ENCODE assay signal across 9 mouse cellular contexts in the genomic region with DNA sequence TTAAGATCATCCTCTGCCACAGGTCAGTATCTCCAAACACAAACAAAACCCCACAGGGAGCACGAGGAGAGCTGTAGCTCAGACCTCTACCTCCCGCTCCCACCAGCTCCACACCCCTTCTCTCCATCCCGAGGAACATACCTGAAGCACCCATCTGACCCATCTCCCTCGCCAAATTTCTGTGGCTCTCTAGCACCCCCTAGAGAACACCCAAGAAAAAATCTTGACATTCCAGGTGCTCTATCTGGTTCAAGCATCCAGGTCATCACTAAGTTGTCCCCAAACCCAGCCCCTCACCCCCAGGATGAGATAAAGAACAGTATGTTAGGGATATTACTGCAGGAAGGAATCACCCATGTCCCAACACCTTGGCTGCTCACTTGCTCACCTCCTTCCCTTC. TPM values are rescaled to one million over a fixed set of nuclear protein-coding genes. Genes with fewer than 3 reads are reported as not detected.
A peak's percentile ranks its signal among the peaks of the same experiment; 100 is the strongest.
DNase-seq lines count a peak whose midpoint lies in the region; ATAC-seq lines count a peak whose summit lies in the region.
"Had no signal": no experiment of that assay in that cellular context is flagged by ENCODE, and none has a peak within 500 bp of the region (broad histone marks: within the 10 kb centered on the region; RNA-seq: fewer than 3 reads in every experiment).

No protein-coding gene starts in this region.

- H3K4me3 ChIP-seq in midbrain, embryonic 12.5 days = no peak overlapping the region
- no peak overlapping the region for H3K4me3 ChIP-seq in midbrain, embryonic 16.5 days (ENCODE audit: low read depth, low read length)

- H3K4me1 ChIP-seq in midbrain, embryonic 12.5 days = peaks cover 25% of the 10 kb centered on the region
- peaks cover 19% of the 10 kb centered on the region for H3K4me1 ChIP-seq in midbrain, embryonic 16.5 days (ENCODE audit: control insufficient read depth, insufficient read depth, low read length)

- H3K27me3 ChIP-seq in midbrain, embryonic 12.5 days = no peaks in the 10 kb centered on the region
- H3K27me3 ChIP-seq in midbrain, embryonic 16.5 days (ENCODE audit: control insufficient read depth, insufficient read depth, low read depth, low read length) = no peaks in the 10 kb centered on the region

- H3K4me2 ChIP-seq in midbrain, embryonic 12.5 days (replicated peaks) = no peak overlapping the region
- H3K4me2 ChIP-seq in midbrain, embryonic 16.5 days (ENCODE audit: low read length) = no peak overlapping the region

- peak; percentile 34 for DNase-seq in gastrocnemius, adult 18-20 months (ENCODE audit: low spot score)
- DNase-seq in gastrocnemius, postnatal 25 days = no peak
- peak; percentile 54 to 66 for DNase-seq in cerebellum, postnatal 10 days
- DNase-seq in thymus, postnatal 0 days (ENCODE audit: low spot score) = peak; percentile 45
- DNase-seq in MN1 (ENCODE audit: low spot score) = no peak
- DNase-seq in layer of hippocampus, adult 9-10 months (ENCODE audit: low spot score) = no peak

- ATAC-seq in midbrain, embryonic 12.5 days (ENCODE audit: low FRiP score, low read depth) = no peak
- no peak for ATAC-seq in midbrain, embryonic 16.5 days
- ATAC-seq: activated CD4-positive, CD25-positive, alpha-beta regulatory T cell, adult 4 months had no signal

- WGBS in midbrain, embryonic 12.5 days = 57% methylated on average over 4 of the region's 4 CpGs
- WGBS in midbrain, embryonic 16.5 days = 57% methylated on average over 4 of the region's 4 CpGs

- H3K9me3 ChIP-seq in midbrain, embryonic 12.5 days = no peaks in the 10 kb centered on the region
- no peaks in the 10 kb centered on the region for H3K9me3 ChIP-seq in midbrain, embryonic 16.5 days (replicated peaks; ENCODE audit: control insufficient read depth, low read length, poor library complexity, severe bottlenecking)

- H3K27ac ChIP-seq in midbrain, embryonic 12.5 days (replicated peaks) = no peak overlapping the region
- no peak overlapping the region for H3K27ac ChIP-seq in midbrain, embryonic 16.5 days (ENCODE audit: low read length)

- H3K36me3 ChIP-seq in midbrain, embryonic 12.5 days = peaks cover 59% of the 10 kb centered on the region
- H3K36me3 ChIP-seq in midbrain, embryonic 16.5 days (ENCODE audit: control insufficient read depth, insufficient read depth, low read length) = peaks cover 29% of the 10 kb centered on the region

- H3K9ac ChIP-seq in midbrain, embryonic 12.5 days (replicated peaks) = 0 out of 2 replicates have a peak overlapping the region, but pooled peaks have one; percentile 2
- H3K9ac ChIP-seq in midbrain, embryonic 16.5 days (ENCODE audit: low read depth, low read length) = no peak overlapping the region

RNA-seq across cellular contexts. Expression of gene Tomm40, which starts 2.0 kb away (rescaled TPM):
- total RNA-seq in gastrocnemius, adult 18-20 months (2021) = 10 to 100 TPM; 40.8 to 44.0 TPM
- total RNA-seq in gastrocnemius, postnatal 25 days (2021) = 10 to 100 TPM; 45.1 to 45.4 TPM
- polyA plus RNA-seq in midbrain, embryonic 12.5 days (2016; fragmentation: Nextera tagmentation; extraction: Ambion mirVana) = 148 and 152 TPM in 2 replicates
- polyA plus RNA-seq in midbrain, embryonic 16.5 days (2015; fragmentation: Nextera tagmentation; extraction: Ambion mirVana) = 113 and 118 TPM in 2 replicates
- polyA plus RNA-seq in thymus, postnatal 0 days (2015; fragmentation: Nextera tagmentation; extraction: Ambion mirVana) = 132 and 140 TPM in 2 replicates

RNA-seq across cellular contexts. Expression of gene Apoe, which starts 14.2 kb away (rescaled TPM):
- 10 to 100 TPM; 59.5 to 87.1 TPM for total RNA-seq in gastrocnemius, adult 18-20 months (2021)
- 100 to 1,000 TPM in 1 of 2 experiments, 10 to 100 TPM in 1; 53.5 to 108 TPM for total RNA-seq in gastrocnemius, postnatal 25 days (2021)
- 203 and 260 TPM in 2 replicates for polyA plus RNA-seq in midbrain, embryonic 12.5 days (2016; fragmentation: Nextera tagmentation; extraction: Ambion mirVana)
- polyA plus RNA-seq in midbrain, embryonic 16.5 days (2015; fragmentation: Nextera tagmentation; extraction: Ambion mirVana) = 350 and 686 TPM in 2 replicates
- polyA plus RNA-seq in thymus, postnatal 0 days (2015; fragmentation: Nextera tagmentation; extraction: Ambion mirVana) = 624 and 627 TPM in 2 replicates

RNA-seq across cellular contexts. Expression of gene Apoc1, which starts 20.7 kb away (rescaled TPM):
- total RNA-seq in gastrocnemius, adult 18-20 months (2021) = 1 to 10 TPM in 1 of 2 experiments, under 1 TPM in 1; 0.84 to 4.3 TPM
- total RNA-seq in gastrocnemius, postnatal 25 days (2021) = 1 to 10 TPM in 1 of 2 experiments, not detected in 1; 3.7 TPM
- polyA plus RNA-seq in midbrain, embryonic 12.5 days (2016; fragmentation: Nextera tagmentation; extraction: Ambion mirVana) = 1.3 and 1.8 TPM in 2 replicates
- polyA plus RNA-seq in midbrain, embryonic 16.5 days (2015; fragmentation: Nextera tagmentation; extraction: Ambion mirVana) = 0.96 and 1.0 TPM in 2 replicates
- 21.1 and 21.3 TPM in 2 replicates for polyA plus RNA-seq in thymus, postnatal 0 days (2015; fragmentation: Nextera tagmentation; extraction: Ambion mirVana)
- polyA plus RNA-seq: activated CD4-positive, CD25-positive, alpha-beta regulatory T cell, adult 4 months had no signal

RNA-seq across cellular contexts. Expression of gene Apoc4, which starts 31.9 kb away (rescaled TPM):
- under 1 TPM in 1 of 2 experiments, not detected in 1; 0.95 TPM for total RNA-seq in gastrocnemius, adult 18-20 months (2021)
- total RNA-seq in gastrocnemius, postnatal 25 days (2021) = not detected
- 0.08 TPM in 1 of 2 replicates, not detected in the other for polyA plus RNA-seq in midbrain, embryonic 12.5 days (2016; fragmentation: Nextera tagmentation; extraction: Ambion mirVana)
- polyA plus RNA-seq in midbrain, embryonic 16.5 days (2015; fragmentation: Nextera tagmentation; extraction: Ambion mirVana) = not detected in 2 replicates
- 0.29 and 0.75 TPM in 2 replicates for polyA plus RNA-seq in thymus, postnatal 0 days (2015; fragmentation: Nextera tagmentation; extraction: Ambion mirVana)

RNA-seq across cellular contexts. Expression of gene Gm44805, which starts 32.0 kb away (rescaled TPM):
- not detected for total RNA-seq in gastrocnemius, adult 18-20 months (2021)
- not detected for total RNA-seq in gastrocnemius, postnatal 25 days (2021)
- not detected in 2 replicates for polyA plus RNA-seq in midbrain, embryonic 12.5 days (2016; fragmentation: Nextera tagmentation; extraction: Ambion mirVana)
- not detected in 2 replicates for polyA plus RNA-seq in midbrain, embryonic 16.5 days (2015; fragmentation: Nextera tagmentation; extraction: Ambion mirVana)
- 0.59 TPM in 1 of 2 replicates, not detected in the other for polyA plus RNA-seq in thymus, postnatal 0 days (2015; fragmentation: Nextera tagmentation; extraction: Ambion mirVana)
- polyA plus RNA-seq: activated CD4-positive, CD25-positive, alpha-beta regulatory T cell, adult 4 months had no signal

Comparison
In these comparisons a context has a peak if more than half of its experiments do, and no peak if none do; other contexts are left out.
1. DNase-seq: peak in gastrocnemius, adult 18-20 months (single experiment), cerebellum, postnatal 10 days (2 of 2) and thymus, postnatal 0 days (single experiment); none in gastrocnemius, postnatal 25 days (single experiment), MN1 (single experiment) and layer of hippocampus, adult 9-10 months (single experiment).